Mouse (Mus musculus) lung, adult 2 months (tissue): Measurements from ENCODE around the gene Krtdap. TPM values are rescaled to one million over a fixed set of nuclear protein-coding genes. Genes with fewer than 3 reads are reported as not detected.
"Not testable (repeated sequence)": the region's sequence is repeated elsewhere in the genome, so short reads cannot be mapped to it uniquely, and the experiment has no call there.

Experiments
- DNase-seq: peaks from one replicate; pipeline ENCODE4 v3.0.0; 2022
- H3K4me1 ChIP-seq: fragments of 200-500 bp; 2 replicates; pipeline ENCODE4 v1.6.1; 2011; ENCODE audit warnings: low read length; ENCODE audit not compliant: control insufficient read depth, insufficient read depth
- H3K4me3 ChIP-seq: fragments of 200-500 bp; replicated peaks from 2 replicates; pipeline ENCODE3; 2011; ENCODE audit warnings: low read depth, mild to moderate bottlenecking, control low read depth, low read length; ENCODE audit errors: extremely low read depth
- CTCF ChIP-seq: fragments of 200-500 bp; IDR thresholded peaks from 2 replicates; pipeline ENCODE4 v1.5.1; 2011; ENCODE audit warnings: mild to moderate bottlenecking, low read length, control low read depth; ENCODE audit not compliant: insufficient read depth
- POLR2A ChIP-seq: fragments of 200-500 bp; IDR thresholded peaks from 2 replicates; pipeline ENCODE4 v1.6.1; 2011; ENCODE audit warnings: low read depth, mild to moderate bottlenecking, control low read depth, low read length, borderline replicate concordance; ENCODE audit errors: extremely low read depth
- WGBS: fragments of 180-500 bp; shearing (Covaris S2); methylation state at CpG from one replicate; pipeline ENCODE4 v1.1.7; 2018; 5-methylcytosine and 5-hydroxymethylcytosine counted together
- polyA plus RNA-seq: library from polyadenylated mRNA; depleted of rRNA; stranded (reverse); fragments of >200 nt; gene quantifications from 2 replicates; pipeline ENCODE4 v1.2.3, GENCODE M21; 2012; rRNA removed

Gene Krtdap
- polyA plus RNA-seq, 1 experiment = 307 TPM

- H3K4me3 ChIP-seq = no peak overlapping the region
- no peak for TF ChIP-seq POLR2A
- no peak for TF ChIP-seq CTCF
- DNase-seq = no peak
- no peaks in the 10 kb centered on the region for H3K4me1 ChIP-seq
- WGBS = 56% methylated on average over 17 of the region's 17 CpGs
Measured at GRCm38 (mm10) chr7:30832261-30832660, 44.6 kb downstream of the Krtdap start.

GRCm38 (mm10) chr7:30832684-30833083, 45.0 kb downstream of the Krtdap start:
- not testable (repeated sequence) for DNase-seq, H3K4me3 ChIP-seq, H3K4me1 ChIP-seq
- 37% methylated on average over 8 of the region's 11 CpGs for WGBS

- Histone ChIP-seq H3K4me1 (no peaks in the 10 kb centered on the region), H3K4me3 (no peak overlapping the region)
- TF ChIP-seq POLR2A = no peak
- TF ChIP-seq CTCF = no peak
- DNase-seq = no peak
Measured at GRCm38 (mm10) chr7:30837277-30837676, 49.6 kb downstream of the Krtdap start.

- Histone ChIP-seq H3K4me1 (no peaks in the 10 kb centered on the region), H3K4me3 (no peak overlapping the region)
- TF ChIP-seq POLR2A (no peak), CTCF (no peak)
- no peak for DNase-seq
- 53% methylated on average over 3 of the region's 3 CpGs for WGBS
Measured at GRCm38 (mm10) chr7:30840306-30840705, 52.6 kb downstream of the Krtdap start.

Other genes starting within 250 kb of the Krtdap start
- gene Hspb6, start 235.7 kb upstream of the Krtdap start, polyA plus RNA-seq = 50.5 and 129 TPM in 2 replicates
- gene Proser3, start 235.6 kb upstream of the Krtdap start, polyA plus RNA-seq = 10.2 and 12.4 TPM in 2 replicates
- gene Lin37, start 228.1 kb upstream of the Krtdap start, polyA plus RNA-seq = 27.1 and 29.4 TPM in 2 replicates
- 47.6 and 50.1 TPM in 2 replicates for gene U2af1l4, start 224.6 kb upstream of the Krtdap start, polyA plus RNA-seq
- gene Gm49396, start 224.6 kb upstream of the Krtdap start, polyA plus RNA-seq = 2.2 and 3.9 TPM in 2 replicates
- gene Psenen, start 224.3 kb upstream of the Krtdap start, polyA plus RNA-seq = 92.5 and 133 TPM in 2 replicates
- gene Igflr1, start 222.5 kb upstream of the Krtdap start, polyA plus RNA-seq = 9.6 and 12.0 TPM in 2 replicates
- 49.9 and 58.6 TPM in 2 replicates for gene Kmt2b, start 199.2 kb upstream of the Krtdap start, polyA plus RNA-seq
- 5.1 and 5.7 TPM in 2 replicates for gene Zbtb32, start 189.0 kb upstream of the Krtdap start, polyA plus RNA-seq
- 8.5 and 8.6 TPM in 2 replicates for gene Upk1a, start 175.0 kb upstream of the Krtdap start, polyA plus RNA-seq
- gene Cox6b1, start 161.7 kb upstream of the Krtdap start, polyA plus RNA-seq = 183 and 273 TPM in 2 replicates
- gene Etv2, start 152.0 kb upstream of the Krtdap start, polyA plus RNA-seq = not detected in 2 replicates
- 78.0 and 79.7 TPM in 2 replicates for gene Rbm42, start 137.6 kb upstream of the Krtdap start, polyA plus RNA-seq
- gene Haus5, start 122.9 kb upstream of the Krtdap start, polyA plus RNA-seq = 9.9 and 13.0 TPM in 2 replicates
- not detected in 2 replicates for gene Pmis2, start 116.3 kb upstream of the Krtdap start, polyA plus RNA-seq
- gene 2200002J24Rik, start 89.0 kb upstream of the Krtdap start, polyA plus RNA-seq = not detected in 2 replicates
- gene Atp4a, start 75.7 kb upstream of the Krtdap start, polyA plus RNA-seq = not detected in 2 replicates
- 122 and 154 TPM in 2 replicates for gene Tmem147, start 58.4 kb upstream of the Krtdap start, polyA plus RNA-seq
- gene Gapdhs, start 44.2 kb upstream of the Krtdap start, polyA plus RNA-seq = 0.27 and 0.40 TPM in 2 replicates
- 3.8 and 60.4 TPM in 2 replicates for gene Sbsn, start 36.4 kb upstream of the Krtdap start, polyA plus RNA-seq
- 43.8 and 486 TPM in 2 replicates for gene Dmkn, start 24.1 kb upstream of the Krtdap start, polyA plus RNA-seq
- gene Ffar2, start 35.9 kb downstream of the Krtdap start, polyA plus RNA-seq = 3.0 and 5.2 TPM in 2 replicates
- gene Ffar3, start 68.3 kb downstream of the Krtdap start, polyA plus RNA-seq = not detected in 2 replicates
- 0.78 and 1.3 TPM in 2 replicates for gene Ffar1, start 73.7 kb downstream of the Krtdap start, polyA plus RNA-seq
- gene Cd22, start 92.4 kb downstream of the Krtdap start, polyA plus RNA-seq = 14.4 and 19.3 TPM in 2 replicates
- 3.3 and 3.7 TPM in 2 replicates for gene Mag, start 127.0 kb downstream of the Krtdap start, polyA plus RNA-seq
- 0.75 TPM in 1 of 2 replicates, not detected in the other for gene Hamp2, start 136.8 kb downstream of the Krtdap start, polyA plus RNA-seq
- 34.5 and 45.7 TPM in 2 replicates for gene Hamp, start 156.1 kb downstream of the Krtdap start, polyA plus RNA-seq
- gene Usf2, start 168.9 kb downstream of the Krtdap start, polyA plus RNA-seq = 122 and 190 TPM in 2 replicates
- 93.0 and 116 TPM in 2 replicates for gene Lsr, start 185.6 kb downstream of the Krtdap start, polyA plus RNA-seq
- gene Fam187b, start 185.9 kb downstream of the Krtdap start, polyA plus RNA-seq = 5.7 and 7.2 TPM in 2 replicates